Mouse (Mus musculus) olfactory bulb, adult 2 months (tissue): ENCODE measurements around the gene Krba1.

Experiments used
- CTCF ChIP-seq: fragments of 200-500 bp; IDR thresholded peaks from 2 replicates; pipeline ENCODE4 v1.5.1; 2012; ENCODE audit warnings: low read depth, mild to moderate bottlenecking, low read length, moderate library complexity; ENCODE audit not compliant: insufficient read depth
- POLR2A ChIP-seq: fragments of 200-500 bp; IDR thresholded peaks from 2 replicates; pipeline ENCODE4 v1.6.1; 2012; ENCODE audit warnings: mild to moderate bottlenecking, low read depth, low read length, moderate library complexity; ENCODE audit not compliant: insufficient read depth

GRCm38 (mm10) chr6:48395105-48396007, at the start of gene Krba1:
- TF ChIP-seq POLR2A, result peak; percentile 33; the same call in 1 of the 2 replicates
- no peak for TF ChIP-seq CTCF
